ENCODE assay signal across 8 mouse cellular contexts in genomic region chr7:44854356-44855031, GRCm38 (mm10). TPM values are rescaled to one million over a fixed set of nuclear protein-coding genes. Genes with fewer than 3 reads are reported as not detected.
A peak's percentile ranks its signal among the peaks of the same experiment; 100 is the strongest.
DNase-seq lines count a peak whose midpoint lies in the region; ATAC-seq lines count a peak whose summit lies in the region.

No protein-coding gene starts in this region.

- peak overlapping the region; percentile 100 for H3K27ac ChIP-seq in intestine, embryonic 16.5 days (ENCODE audit: low read length)
- H3K27ac ChIP-seq in limb, embryonic 15.5 days = peak overlapping the region; percentile 93
- peak overlapping the region; percentile 82 for H3K27ac ChIP-seq in midbrain, embryonic 15.5 days

- 0 out of 2 replicates have a peak, but pooled peaks cover 2% of the 10 kb centered on the region for H3K36me3 ChIP-seq in intestine, embryonic 16.5 days (ENCODE audit: control insufficient read depth, insufficient read depth, low read length)
- peaks cover 20% of the 10 kb centered on the region for H3K36me3 ChIP-seq in limb, embryonic 15.5 days
- H3K36me3 ChIP-seq in midbrain, embryonic 15.5 days (replicated peaks) = peaks cover 8% of the 10 kb centered on the region; the same call in 1 of the 2 replicates

- peaks cover 49% of the 10 kb centered on the region for H3K4me1 ChIP-seq in intestine, embryonic 16.5 days (ENCODE audit: control insufficient read depth, insufficient read depth, low read length)
- H3K4me1 ChIP-seq in limb, embryonic 15.5 days = peaks cover 73% of the 10 kb centered on the region
- H3K4me1 ChIP-seq in midbrain, embryonic 15.5 days = peaks cover 59% of the 10 kb centered on the region

- no peaks in the 10 kb centered on the region for H3K27me3 ChIP-seq in intestine, embryonic 16.5 days (replicated peaks; ENCODE audit: control insufficient read depth, insufficient read depth, low read length)
- no peaks in the 10 kb centered on the region for H3K27me3 ChIP-seq in limb, embryonic 15.5 days
- H3K27me3 ChIP-seq in midbrain, embryonic 15.5 days (replicated peaks) = no peaks in the 10 kb centered on the region

- peak overlapping the region; percentile 86 for H3K9ac ChIP-seq in intestine, embryonic 16.5 days (ENCODE audit: low read depth, low read length)
- peak overlapping the region; percentile 51 for H3K9ac ChIP-seq in limb, embryonic 15.5 days
- H3K9ac ChIP-seq in midbrain, embryonic 15.5 days = peak overlapping the region; percentile 47

- H3K9me3 ChIP-seq in intestine, embryonic 16.5 days (ENCODE audit: control insufficient read depth, low read length) = no peaks in the 10 kb centered on the region
- H3K9me3 ChIP-seq in limb, embryonic 15.5 days = no peaks in the 10 kb centered on the region
- H3K9me3 ChIP-seq in midbrain, embryonic 15.5 days = no peaks in the 10 kb centered on the region

- 2% methylated on average over 45 of the region's 45 CpGs for WGBS in intestine, embryonic 16.5 days
- WGBS in limb, embryonic 15.5 days = 1% methylated on average over 45 of the region's 45 CpGs
- under 1% methylated on average over 45 of the region's 45 CpGs for whole genome bisulfite sequencing in midbrain, embryonic 15.5 days

- peak; percentile 79 for DNase-seq in layer of hippocampus, adult 11-12 months (ENCODE audit: low spot score)
- no peak for DNase-seq in layer of hippocampus, adult 9-10 months (ENCODE audit: low spot score)
- DNase-seq in embryo, embryonic 10.5 days (ENCODE audit: low spot score) = peak; percentile 87
- DNase-seq in spleen, adult 12 weeks (ENCODE audit: low spot score) = peak; percentile 75

- H3K4me2 ChIP-seq in intestine, embryonic 16.5 days (ENCODE audit: low read depth, low read length) = peak overlapping the region; percentile 83
- peak overlapping the region; percentile 86 for H3K4me2 ChIP-seq in limb, embryonic 15.5 days
- peak overlapping the region; percentile 60 for H3K4me2 ChIP-seq in midbrain, embryonic 15.5 days

- ATAC-seq in granulocyte monocyte progenitor cell, adult 5-6 weeks (replicated peaks; ENCODE audit: poor library complexity, severe bottlenecking) = peak; percentile 20
- ATAC-seq in intestine, embryonic 16.5 days = peak; percentile 83
- peak; percentile 12 for ATAC-seq in limb, embryonic 15.5 days (ENCODE audit: insufficient number of reproducible peaks, low FRiP score, low TSS enrichment, low read depth)
- no peak for ATAC-seq in midbrain, embryonic 15.5 days (replicated peaks)

- H3K4me3 ChIP-seq in intestine, embryonic 16.5 days (ENCODE audit: low read length) = peak overlapping the region; percentile 61
- H3K4me3 ChIP-seq in limb, embryonic 15.5 days = peak overlapping the region; percentile 48
- peak overlapping the region; percentile 41 for H3K4me3 ChIP-seq in midbrain, embryonic 15.5 days

RNA-seq across cellular contexts. Expression of gene Pnkp, which starts 2.4 kb away (rescaled TPM):
- total RNA-seq in granulocyte monocyte progenitor cell, adult 5-6 weeks (2014; fragmentation: Nextera tagmentation) = 61.3 and 65.7 TPM in 2 replicates
- 51.0 and 79.6 TPM in 2 replicates for total RNA-seq in granulocyte monocyte progenitor cell, adult 5-6 weeks (2017)
- 26.6 and 30.6 TPM in 2 replicates for polyA plus RNA-seq in intestine, embryonic 16.5 days (2015; fragmentation: Nextera tagmentation; extraction: Ambion mirVana)
- polyA plus RNA-seq in limb, embryonic 15.5 days (2015; fragmentation: Nextera tagmentation; extraction: Ambion mirVana) = 29.7 and 29.8 TPM in 2 replicates
- polyA plus RNA-seq in midbrain, embryonic 15.5 days (2015; fragmentation: Nextera tagmentation; extraction: Ambion mirVana) = 30.5 and 32.8 TPM in 2 replicates

RNA-seq across cellular contexts. Expression of gene Tbc1d17, which starts 5.6 kb away (rescaled TPM):
- 18.1 and 22.6 TPM in 2 replicates for total RNA-seq in granulocyte monocyte progenitor cell, adult 5-6 weeks (2014; fragmentation: Nextera tagmentation)
- 15.5 and 19.3 TPM in 2 replicates for total RNA-seq in granulocyte monocyte progenitor cell, adult 5-6 weeks (2017)
- 73.6 and 77.9 TPM in 2 replicates for polyA plus RNA-seq in intestine, embryonic 16.5 days (2015; fragmentation: Nextera tagmentation; extraction: Ambion mirVana)
- polyA plus RNA-seq in limb, embryonic 15.5 days (2015; fragmentation: Nextera tagmentation; extraction: Ambion mirVana) = 82.6 and 89.6 TPM in 2 replicates
- polyA plus RNA-seq in midbrain, embryonic 15.5 days (2015; fragmentation: Nextera tagmentation; extraction: Ambion mirVana) = 121 and 122 TPM in 2 replicates

RNA-seq across cellular contexts. Expression of gene Akt1s1, which starts 5.7 kb away (rescaled TPM):
- 18.2 and 25.0 TPM in 2 replicates for total RNA-seq in granulocyte monocyte progenitor cell, adult 5-6 weeks (2014; fragmentation: Nextera tagmentation)
- total RNA-seq in granulocyte monocyte progenitor cell, adult 5-6 weeks (2017) = 22.8 and 26.5 TPM in 2 replicates
- 105 and 107 TPM in 2 replicates for polyA plus RNA-seq in intestine, embryonic 16.5 days (2015; fragmentation: Nextera tagmentation; extraction: Ambion mirVana)
- polyA plus RNA-seq in limb, embryonic 15.5 days (2015; fragmentation: Nextera tagmentation; extraction: Ambion mirVana) = 118 and 124 TPM in 2 replicates
- polyA plus RNA-seq in midbrain, embryonic 15.5 days (2015; fragmentation: Nextera tagmentation; extraction: Ambion mirVana) = 89.7 and 91.1 TPM in 2 replicates

RNA-seq across cellular contexts. Expression of gene Ptov1, which starts 15.1 kb away (rescaled TPM):
- total RNA-seq in granulocyte monocyte progenitor cell, adult 5-6 weeks (2014; fragmentation: Nextera tagmentation) = 67.0 and 95.4 TPM in 2 replicates
- total RNA-seq in granulocyte monocyte progenitor cell, adult 5-6 weeks (2017) = 24.4 and 32.1 TPM in 2 replicates
- polyA plus RNA-seq in intestine, embryonic 16.5 days (2015; fragmentation: Nextera tagmentation; extraction: Ambion mirVana) = 71.8 and 159 TPM in 2 replicates
- 286 and 373 TPM in 2 replicates for polyA plus RNA-seq in limb, embryonic 15.5 days (2015; fragmentation: Nextera tagmentation; extraction: Ambion mirVana)
- polyA plus RNA-seq in midbrain, embryonic 15.5 days (2015; fragmentation: Nextera tagmentation; extraction: Ambion mirVana) = 517 and 553 TPM in 2 replicates

RNA-seq across cellular contexts. Expression of gene Med25, which starts 38.0 kb away (rescaled TPM):
- total RNA-seq in granulocyte monocyte progenitor cell, adult 5-6 weeks (2014; fragmentation: Nextera tagmentation) = 26.7 and 51.2 TPM in 2 replicates
- 9.2 and 15.6 TPM in 2 replicates for total RNA-seq in granulocyte monocyte progenitor cell, adult 5-6 weeks (2017)
- polyA plus RNA-seq in intestine, embryonic 16.5 days (2015; fragmentation: Nextera tagmentation; extraction: Ambion mirVana) = 86.6 and 98.5 TPM in 2 replicates
- polyA plus RNA-seq in limb, embryonic 15.5 days (2015; fragmentation: Nextera tagmentation; extraction: Ambion mirVana) = 103 and 109 TPM in 2 replicates
- 179 TPM in 2 replicates for polyA plus RNA-seq in midbrain, embryonic 15.5 days (2015; fragmentation: Nextera tagmentation; extraction: Ambion mirVana)
